Mouse (Mus musculus): ENCODE measurements around the gene Zfp683. TPM values are rescaled to one million over a fixed set of nuclear protein-coding genes. Genes with fewer than 3 reads are reported as not detected.

Zfp683 gene
- polyA plus RNA-seq, 1 experiment from 2014 or later: not detected

DNA sequence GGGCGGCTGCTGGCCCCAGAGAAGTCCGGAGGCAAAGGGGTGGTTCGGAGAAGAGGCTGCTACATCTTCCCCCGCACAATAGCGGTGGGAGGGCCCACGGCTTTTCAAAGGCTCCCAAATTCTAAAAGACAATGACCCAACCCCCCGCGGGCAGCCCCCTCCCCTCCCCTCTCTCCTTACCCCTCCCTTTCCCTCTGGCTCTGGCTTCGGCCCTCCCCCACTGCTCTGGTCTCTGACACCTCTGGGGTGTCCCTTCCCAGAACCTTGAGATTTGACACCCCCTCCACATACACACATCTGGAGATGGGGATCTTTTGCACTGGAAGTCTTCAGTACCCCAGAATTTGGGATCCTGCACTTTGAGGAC is 34.9 kb upstream of the Zfp683 start, which contains the start of gene Lin28a:
TSS of gene Lin28a (minus strand) at position 63 of the 367 bp plus-strand sequence.
- H3K27me3 ChIP-seq (replicated peaks): peaks cover 54% of the 10 kb centered on the region
- peak within 1 kb of the TSS; percentile 38 for H3K4me3 ChIP-seq
- no peaks in the 10 kb centered on the region for H3K36me3 ChIP-seq
- H3K9ac ChIP-seq: 0 out of 2 replicates have a peak within 1 kb of the TSS, but pooled peaks have one; percentile 3
- WGBS: 1% methylated on average over 9 of the region's 9 CpGs
- H3K9me3 ChIP-seq: no peaks in the 10 kb centered on the region
- H3K4me2 ChIP-seq: peak within 1 kb of the TSS; percentile 64
- H3K27ac ChIP-seq (replicated peaks): no peak within 1 kb of the TSS
- peaks cover 23% of the 10 kb centered on the region for H3K4me1 ChIP-seq
- no peak for ATAC-seq (ENCODE audit: extremely low read depth, insufficient number of reproducible peaks, low FRiP score, low TSS enrichment)

DNA sequence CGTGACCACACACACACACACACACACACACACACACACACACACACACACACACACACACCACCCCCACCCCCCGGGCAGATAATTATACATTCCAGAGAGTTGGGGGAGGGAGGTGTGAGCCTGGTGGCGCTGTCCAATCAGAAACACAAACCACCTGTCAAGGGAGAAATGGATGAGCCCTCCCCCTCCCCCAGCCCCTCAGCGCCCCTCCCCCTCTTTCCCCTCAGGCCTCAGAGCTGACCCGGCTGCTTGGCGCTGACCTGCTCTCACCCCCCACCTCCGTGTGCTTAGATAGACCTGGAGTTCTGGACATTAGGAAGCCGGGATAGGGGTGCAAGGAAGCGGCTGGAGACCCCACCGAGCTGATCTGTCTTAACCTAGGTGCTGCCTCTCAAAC is 34.4 kb upstream of the Zfp683 start:
- H3K27me3 ChIP-seq (replicated peaks): peaks cover 54% of the 10 kb centered on the region
- no peak for ATAC-seq (ENCODE audit: extremely low read depth, insufficient number of reproducible peaks, low FRiP score, low TSS enrichment)
- H3K9me3 ChIP-seq: no peaks in the 10 kb centered on the region
- H3K4me1 ChIP-seq: peaks cover 23% of the 10 kb centered on the region
- no peak overlapping the region for H3K4me3 ChIP-seq
- H3K4me2 ChIP-seq: no peak overlapping the region
- no peaks in the 10 kb centered on the region for H3K36me3 ChIP-seq
- WGBS: 3% methylated on average over 10 of the region's 10 CpGs
- H3K9ac ChIP-seq: no peak overlapping the region
- H3K27ac ChIP-seq (replicated peaks): no peak overlapping the region

DNA sequence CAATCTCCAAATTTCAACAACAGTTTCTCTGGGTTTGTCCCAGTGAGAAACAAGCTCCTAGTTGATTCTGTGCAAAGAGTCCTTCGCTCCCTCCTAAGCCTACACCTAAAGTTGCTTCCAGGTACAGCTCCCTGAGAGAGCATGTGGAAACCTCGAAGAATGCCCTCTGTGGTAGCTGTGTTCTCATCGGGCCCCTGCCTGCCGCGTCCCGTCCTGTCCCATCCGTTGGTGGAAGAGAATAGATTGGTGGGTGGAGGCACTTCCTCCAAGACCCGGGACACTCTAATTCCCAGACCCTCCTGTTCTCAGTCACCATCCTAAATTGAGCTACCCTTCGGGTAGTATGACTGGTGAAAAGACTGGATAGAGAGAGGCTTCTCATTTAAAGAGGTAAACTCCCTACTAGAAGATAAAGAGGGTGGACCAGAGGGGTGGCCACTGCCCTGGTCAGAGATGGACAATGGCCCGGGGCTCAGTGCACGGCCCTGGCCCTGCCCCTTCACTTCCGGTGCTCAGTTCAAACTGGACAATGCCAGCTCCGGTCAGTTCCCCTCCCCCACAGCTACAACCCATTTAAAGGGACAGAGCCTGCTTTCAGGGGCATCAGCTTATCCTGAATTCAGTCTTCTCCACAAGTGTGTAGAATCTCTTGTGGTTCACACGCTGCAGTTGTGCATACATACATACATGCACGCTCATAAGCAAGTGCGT is 33.8 kb upstream of the Zfp683 start:
- H3K9ac ChIP-seq: no peak overlapping the region
- H3K4me3 ChIP-seq: no peak overlapping the region
- H3K27me3 ChIP-seq (replicated peaks): peaks cover 54% of the 10 kb centered on the region
- no peak for ATAC-seq (ENCODE audit: extremely low read depth, insufficient number of reproducible peaks, low FRiP score, low TSS enrichment)
- H3K27ac ChIP-seq (replicated peaks): no peak overlapping the region
- 4% methylated on average over 16 of the region's 16 CpGs for WGBS
- no peaks in the 10 kb centered on the region for H3K9me3 ChIP-seq
- peaks cover 23% of the 10 kb centered on the region for H3K4me1 ChIP-seq
- H3K4me2 ChIP-seq: peak overlapping the region; percentile 0; the same call in 1 of the 2 replicates
- no peaks in the 10 kb centered on the region for H3K36me3 ChIP-seq

DNA sequence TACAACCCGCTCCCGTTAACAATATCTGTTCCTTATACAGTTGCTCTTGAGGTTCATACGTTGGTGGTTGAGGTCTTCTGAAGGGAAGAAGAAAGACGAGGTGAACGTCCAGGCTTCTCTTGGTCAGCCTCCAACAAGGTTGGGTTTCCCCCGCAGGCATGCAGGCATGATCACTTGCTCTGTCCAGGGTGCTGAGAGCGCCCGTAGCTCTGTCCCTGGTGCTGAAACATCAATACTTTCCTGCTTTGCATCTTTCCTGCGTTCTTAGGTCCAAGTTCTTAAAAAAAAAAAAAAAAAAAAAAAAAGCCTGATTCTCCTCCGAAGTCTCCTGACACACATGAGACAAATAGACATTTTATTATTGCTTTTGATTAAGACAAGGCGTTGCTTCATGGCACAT is 33.0 kb upstream of the Zfp683 start:
- Histone ChIP-seq H3K36me3 (no peaks in the 10 kb centered on the region), H3K27ac (replicated peaks) (no peak overlapping the region), H3K4me1 (peaks cover 23% of the 10 kb centered on the region), H3K4me3 (no peak overlapping the region), H3K27me3 (replicated peaks) (peaks cover 49% of the 10 kb centered on the region), H3K9ac (no peak overlapping the region), H3K9me3 (no peaks in the 10 kb centered on the region), H3K4me2 (no peak overlapping the region)
- WGBS: 2% methylated on average over 11 of the region's 11 CpGs
- ATAC-seq (ENCODE audit: extremely low read depth, insufficient number of reproducible peaks, low FRiP score, low TSS enrichment): no peak

DNA sequence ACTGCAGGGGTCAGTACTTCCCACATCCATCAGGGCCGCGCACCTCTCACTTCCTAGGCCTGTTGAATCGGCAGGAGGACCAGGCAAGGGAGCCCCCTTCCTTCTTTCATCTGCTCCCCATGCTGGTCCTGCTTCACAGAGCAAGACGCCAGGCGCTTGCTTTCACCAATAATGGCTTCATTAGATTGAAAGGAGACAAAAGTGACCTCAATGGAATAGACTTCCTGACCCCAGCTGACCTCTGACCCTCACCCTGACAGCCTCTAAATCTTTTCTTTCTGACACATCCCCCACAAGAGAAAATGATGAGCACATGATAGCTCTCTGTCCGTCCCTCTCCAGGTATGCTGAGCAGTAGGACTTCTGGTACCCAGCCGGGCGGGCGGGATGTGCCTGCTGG is 27.8 kb upstream of the Zfp683 start:
- no peak overlapping the region for H3K4me3 ChIP-seq

DNA sequence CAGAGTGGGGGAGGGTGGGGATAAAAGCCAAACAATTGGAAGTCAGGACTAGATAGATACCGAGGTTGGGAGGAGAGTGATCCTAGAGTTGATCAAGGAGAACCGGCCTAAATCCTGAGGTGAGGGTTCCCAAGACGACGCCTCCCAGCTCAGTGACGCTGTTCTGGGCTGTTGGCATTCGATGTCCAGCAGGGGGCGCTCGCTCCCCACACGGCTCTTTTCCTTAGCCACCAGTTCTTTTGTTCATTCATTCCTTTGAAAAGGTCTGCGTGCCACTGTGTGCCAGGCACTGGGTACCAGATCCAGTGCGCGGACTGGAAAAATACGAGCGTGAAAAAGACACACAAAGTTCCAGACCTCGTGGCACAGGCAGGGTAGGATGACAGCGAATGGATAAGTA is 17.7 kb upstream of the Zfp683 start:
- no peak for ATAC-seq (ENCODE audit: extremely low read depth, insufficient number of reproducible peaks, low FRiP score, low TSS enrichment)
- no peaks in the 10 kb centered on the region for H3K36me3 ChIP-seq
- WGBS: 5% methylated on average over 16 of the region's 16 CpGs
- H3K4me2 ChIP-seq: no peak overlapping the region
- H3K4me3 ChIP-seq: no peak overlapping the region
- H3K27me3 ChIP-seq (replicated peaks): 0 out of 2 replicates have a peak, but pooled peaks cover 6% of the 10 kb centered on the region
- H3K9ac ChIP-seq: no peak overlapping the region
- H3K4me1 ChIP-seq: no peaks in the 10 kb centered on the region
- no peak overlapping the region for H3K27ac ChIP-seq (replicated peaks)
- 0 out of 2 replicates have a peak, but pooled peaks cover 2% of the 10 kb centered on the region for H3K9me3 ChIP-seq

More for the DNA sequence above, 27.8 kb upstream of the Zfp683 start:
- no peaks in the 10 kb centered on the region for H3K27me3 ChIP-seq (replicated peaks)
- no peak overlapping the region for H3K4me2 ChIP-seq
- no peak overlapping the region for H3K27ac ChIP-seq (replicated peaks)
- no peak overlapping the region for H3K9ac ChIP-seq
- H3K9me3 ChIP-seq: no peaks in the 10 kb centered on the region
- H3K36me3 ChIP-seq: no peaks in the 10 kb centered on the region
- H3K4me1 ChIP-seq: no peaks in the 10 kb centered on the region
- ATAC-seq (ENCODE audit: extremely low read depth, insufficient number of reproducible peaks, low FRiP score, low TSS enrichment): no peak
- 66% methylated on average over 9 of the region's 9 CpGs for WGBS

DNA sequence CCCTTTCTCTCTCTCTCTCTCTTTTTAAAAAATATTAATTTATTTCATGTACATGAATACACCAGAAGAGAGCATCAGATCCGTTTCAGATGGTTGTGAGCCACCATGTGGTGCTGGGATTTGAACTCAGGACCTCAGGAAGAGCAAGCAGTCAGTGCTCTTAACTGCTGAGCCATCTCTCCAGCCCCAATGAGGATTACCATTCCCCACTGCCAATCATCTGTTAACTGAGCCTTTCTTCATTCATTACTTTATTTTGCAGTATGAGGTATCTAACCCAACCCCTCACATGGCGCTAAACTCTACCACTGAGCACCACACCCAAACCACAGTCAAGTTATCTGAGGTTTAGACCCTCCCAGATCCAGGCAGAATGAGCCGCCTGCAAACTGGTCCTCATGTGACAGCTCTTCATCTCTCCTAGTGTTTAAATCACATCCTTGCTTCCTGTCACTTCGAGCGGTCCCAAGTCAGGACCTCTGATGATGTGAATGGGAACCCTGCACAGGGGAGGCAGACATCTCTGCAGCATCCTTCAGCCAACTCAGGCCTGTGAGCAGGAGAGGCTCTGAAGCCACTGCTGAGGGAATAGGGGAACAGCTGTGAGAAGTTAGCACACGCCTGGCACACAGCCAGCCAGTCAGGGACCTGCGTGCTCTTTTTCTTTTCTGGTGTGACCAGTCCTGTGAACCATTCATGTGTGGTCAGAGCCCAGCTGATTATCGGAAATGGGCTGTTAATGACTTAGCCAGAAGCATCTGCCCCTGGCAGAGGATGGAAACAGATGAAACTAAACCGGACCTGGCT is 12.1 kb upstream of the Zfp683 start:
- H3K4me2 ChIP-seq: no peak overlapping the region
- no peaks in the 10 kb centered on the region for H3K36me3 ChIP-seq
- H3K4me1 ChIP-seq: peaks cover 7% of the 10 kb centered on the region
- no peak overlapping the region for H3K27ac ChIP-seq (replicated peaks)
- 42% methylated on average over 9 of the region's 9 CpGs for WGBS
- no peak overlapping the region for H3K9ac ChIP-seq
- no peaks in the 10 kb centered on the region for H3K9me3 ChIP-seq
- H3K4me3 ChIP-seq: no peak overlapping the region
- H3K27me3 ChIP-seq (replicated peaks): 0 out of 2 replicates have a peak, but pooled peaks cover 6% of the 10 kb centered on the region
- ATAC-seq (ENCODE audit: extremely low read depth, insufficient number of reproducible peaks, low FRiP score, low TSS enrichment): no peak

DNA sequence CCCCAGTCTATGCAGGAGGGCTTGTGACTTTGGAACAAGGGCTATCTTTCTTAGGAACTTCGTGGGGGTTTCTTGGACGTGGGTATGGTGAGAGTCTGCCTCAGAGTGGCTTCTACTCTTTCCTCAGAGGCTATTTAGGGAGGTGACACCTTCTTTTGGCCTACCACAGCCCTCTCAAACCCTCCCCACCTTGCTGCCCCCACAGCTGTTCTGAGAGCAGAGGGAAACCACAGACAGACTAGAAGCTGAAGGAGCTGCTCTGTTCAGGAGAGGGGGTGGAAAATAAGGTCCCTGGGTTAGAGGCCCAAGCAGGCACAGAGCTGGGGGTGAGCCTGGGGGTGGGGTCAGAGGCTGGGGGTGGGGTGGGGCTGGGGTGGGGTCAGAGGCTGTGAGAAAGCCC is 10.6 kb upstream of the Zfp683 start:
- 0 out of 2 replicates have a peak, but pooled peaks cover 4% of the 10 kb centered on the region for H3K27me3 ChIP-seq (replicated peaks)
- H3K4me2 ChIP-seq: no peak overlapping the region
- no peaks in the 10 kb centered on the region for H3K9me3 ChIP-seq
- peaks cover 12% of the 10 kb centered on the region for H3K4me1 ChIP-seq
- no peak for ATAC-seq (ENCODE audit: extremely low read depth, insufficient number of reproducible peaks, low FRiP score, low TSS enrichment)
- 42% methylated on average over 2 of the region's 2 CpGs for WGBS
- no peaks in the 10 kb centered on the region for H3K36me3 ChIP-seq
- no peak overlapping the region for H3K27ac ChIP-seq (replicated peaks)
- H3K4me3 ChIP-seq: no peak overlapping the region
- H3K9ac ChIP-seq: no peak overlapping the region

DNA sequence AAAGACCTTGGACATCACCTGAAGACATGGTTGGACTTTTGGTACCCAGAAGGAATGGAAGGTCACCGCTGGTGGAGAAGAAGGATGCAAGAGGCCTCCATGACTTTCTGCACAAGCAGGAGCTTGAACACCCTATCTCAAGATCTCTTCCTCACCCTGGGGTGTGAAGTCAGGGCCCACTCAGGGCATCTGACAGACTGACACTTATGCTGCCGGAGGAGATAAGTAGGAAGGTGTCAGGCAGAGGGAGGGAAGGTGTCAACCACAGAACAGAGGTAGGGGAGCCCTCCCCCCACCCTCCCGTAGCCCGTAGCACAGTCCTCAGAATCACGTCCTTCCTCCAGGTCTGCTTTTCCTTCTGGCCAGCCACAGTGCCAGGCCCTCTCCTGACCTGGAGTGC is 6.0 kb upstream of the Zfp683 start:
- WGBS: 35% methylated on average over 5 of the region's 5 CpGs
- Histone ChIP-seq H3K9me3 (no peaks in the 10 kb centered on the region), H3K27me3 (replicated peaks) (no peaks in the 10 kb centered on the region), H3K27ac (replicated peaks) (no peak overlapping the region), H3K36me3 (no peaks in the 10 kb centered on the region), H3K4me2 (no peak overlapping the region), H3K9ac (no peak overlapping the region; the same call in 1 of the 2 replicates), H3K4me1 (peaks cover 27% of the 10 kb centered on the region), H3K4me3 (no peak overlapping the region)
- ATAC-seq (ENCODE audit: extremely low read depth, insufficient number of reproducible peaks, low FRiP score, low TSS enrichment): no peak

DNA sequence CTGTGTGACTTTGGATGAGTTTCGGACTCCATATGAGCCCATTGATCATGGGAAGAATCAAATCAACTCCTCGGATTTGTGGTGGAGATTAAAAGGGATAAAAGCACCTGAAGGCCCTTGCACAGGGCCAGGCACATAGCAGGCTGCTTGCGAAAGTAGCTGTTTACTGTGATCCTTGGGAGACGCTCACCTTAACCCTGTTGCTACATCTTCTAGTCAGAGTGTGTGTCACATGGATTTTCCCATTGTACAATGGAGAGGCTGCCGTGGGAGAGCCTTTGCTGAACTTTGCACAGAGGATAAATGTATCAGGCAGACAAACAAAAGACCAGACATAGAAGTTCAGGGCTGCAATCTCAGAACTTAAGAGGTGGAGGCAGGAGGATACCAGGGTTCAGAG is 1.7 kb upstream of the Zfp683 start:
- Histone ChIP-seq H3K27ac (replicated peaks) (peak overlapping the region; percentile 67; the same call in 1 of the 2 replicates), H3K9ac (no peak overlapping the region), H3K9me3 (no peaks in the 10 kb centered on the region), H3K4me3 (no peak overlapping the region), H3K4me2 (no peak overlapping the region), H3K4me1 (peaks cover 32% of the 10 kb centered on the region), H3K27me3 (replicated peaks) (0 out of 2 replicates have a peak, but pooled peaks cover 15% of the 10 kb centered on the region), H3K36me3 (no peaks in the 10 kb centered on the region)
- 77% methylated on average over 5 of the region's 5 CpGs for WGBS
- no peak for ATAC-seq (ENCODE audit: extremely low read depth, insufficient number of reproducible peaks, low FRiP score, low TSS enrichment)

DNA sequence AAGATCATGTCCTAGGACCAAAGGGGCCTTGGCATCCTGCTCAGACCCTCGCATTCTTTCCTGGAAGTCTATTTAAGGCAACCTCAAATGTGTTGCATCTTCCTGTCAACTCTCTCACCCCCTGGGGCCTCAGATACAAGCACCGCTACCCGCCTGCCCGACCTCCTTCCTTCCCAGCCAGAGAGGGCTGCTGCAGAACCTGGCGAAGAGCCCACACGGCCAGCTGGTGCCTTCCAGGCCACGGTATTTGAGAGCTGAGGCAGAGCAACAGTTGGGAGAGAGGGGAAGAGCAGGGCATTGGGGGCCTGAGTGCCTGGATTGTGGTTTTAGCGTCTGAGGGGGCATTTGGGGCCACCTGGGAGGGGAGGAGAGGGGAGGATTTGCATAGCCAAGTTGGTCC is 1.1 kb upstream of the Zfp683 start:
- Histone ChIP-seq H3K4me3 (no peak overlapping the region), H3K27me3 (replicated peaks) (0 out of 2 replicates have a peak, but pooled peaks cover 15% of the 10 kb centered on the region), H3K9ac (0 out of 2 replicates have a peak overlapping the region, but pooled peaks have one; percentile 20), H3K36me3 (no peaks in the 10 kb centered on the region), H3K4me2 (no peak overlapping the region), H3K9me3 (no peaks in the 10 kb centered on the region), H3K4me1 (peaks cover 31% of the 10 kb centered on the region), H3K27ac (replicated peaks) (peak overlapping the region; percentile 67)
- 4% methylated on average over 8 of the region's 8 CpGs for WGBS
- no peak for ATAC-seq (ENCODE audit: extremely low read depth, insufficient number of reproducible peaks, low FRiP score, low TSS enrichment)

All from heart, embryonic 13.5 days (tissue).